Mouse (Mus musculus): ENCODE data around the gene Pim3.

Gene Pim3

GRCm38 (mm10) chr15:88858141-88858541, 3.8 kb upstream of the Pim3 start:
- no peak for DNase-seq (ENCODE audit: low read depth, low spot score)

- no peak for DNase-seq (ENCODE audit: low read depth, low spot score)
Observed at GRCm38 (mm10) chr15:88858707-88859106, 3.3 kb upstream of the Pim3 start.

GRCm38 (mm10) chr15:88859206-88859970, 2.6 kb upstream of the Pim3 start:
- no peak for DNase-seq (ENCODE audit: low read depth, low spot score)

DNA sequence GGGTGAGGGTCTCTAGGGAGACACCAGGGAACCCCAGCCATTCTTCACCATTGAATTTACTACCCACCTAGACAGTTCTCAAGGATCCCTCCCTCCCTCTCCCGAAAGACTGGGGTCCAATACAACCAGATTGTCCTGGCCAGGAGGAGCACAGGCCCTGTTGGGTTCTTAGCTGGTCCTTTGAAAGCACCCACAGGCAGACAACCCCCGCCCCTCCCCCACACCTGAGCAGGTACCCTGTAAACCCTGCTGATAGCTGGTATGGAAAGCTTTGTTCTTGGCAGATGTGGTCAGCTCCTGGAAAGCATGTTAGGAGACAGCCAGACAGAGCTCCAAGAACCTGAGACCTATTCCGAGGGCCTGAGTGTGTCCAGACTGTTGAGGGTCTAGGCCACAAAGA, 1.2 kb upstream of the Pim3 start:
- no peak for DNase-seq (ENCODE audit: low read depth, low spot score)

- DNase-seq (ENCODE audit: low read depth, low spot score), result no peak
Observed at GRCm38 (mm10) chr15:88862881-88863694, 1.1 kb downstream of the Pim3 start.

DNA sequence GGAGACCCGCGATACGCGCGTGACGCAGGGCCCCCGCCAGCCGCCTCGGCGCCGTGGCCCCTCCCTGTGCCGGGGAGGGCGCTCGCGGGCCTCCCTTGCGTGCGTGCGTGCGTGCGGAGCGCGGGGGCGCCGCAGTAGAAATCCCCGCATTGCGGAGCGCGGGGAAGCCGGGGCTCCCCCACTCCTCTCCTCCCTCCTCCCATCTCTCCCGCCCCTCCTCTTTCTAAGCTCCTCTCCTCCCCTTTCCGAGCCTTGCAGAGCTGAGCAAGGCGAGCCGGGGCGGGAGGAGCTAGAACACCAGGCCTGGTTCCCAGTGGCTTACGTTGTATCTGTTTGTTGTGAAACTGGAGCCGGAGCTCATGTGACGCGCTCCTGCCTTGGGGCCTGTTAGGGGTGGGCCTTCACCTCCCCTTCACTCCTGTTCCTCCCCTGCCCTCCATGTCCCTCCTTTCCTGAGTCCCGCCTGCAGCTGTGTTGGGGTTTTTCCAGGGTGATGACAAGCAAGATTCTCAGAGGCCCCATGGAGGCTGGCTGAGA, 1.8 kb downstream of the Pim3 start:
- DNase-seq (ENCODE audit: low read depth, low spot score), result peak; percentile 94

DNA sequence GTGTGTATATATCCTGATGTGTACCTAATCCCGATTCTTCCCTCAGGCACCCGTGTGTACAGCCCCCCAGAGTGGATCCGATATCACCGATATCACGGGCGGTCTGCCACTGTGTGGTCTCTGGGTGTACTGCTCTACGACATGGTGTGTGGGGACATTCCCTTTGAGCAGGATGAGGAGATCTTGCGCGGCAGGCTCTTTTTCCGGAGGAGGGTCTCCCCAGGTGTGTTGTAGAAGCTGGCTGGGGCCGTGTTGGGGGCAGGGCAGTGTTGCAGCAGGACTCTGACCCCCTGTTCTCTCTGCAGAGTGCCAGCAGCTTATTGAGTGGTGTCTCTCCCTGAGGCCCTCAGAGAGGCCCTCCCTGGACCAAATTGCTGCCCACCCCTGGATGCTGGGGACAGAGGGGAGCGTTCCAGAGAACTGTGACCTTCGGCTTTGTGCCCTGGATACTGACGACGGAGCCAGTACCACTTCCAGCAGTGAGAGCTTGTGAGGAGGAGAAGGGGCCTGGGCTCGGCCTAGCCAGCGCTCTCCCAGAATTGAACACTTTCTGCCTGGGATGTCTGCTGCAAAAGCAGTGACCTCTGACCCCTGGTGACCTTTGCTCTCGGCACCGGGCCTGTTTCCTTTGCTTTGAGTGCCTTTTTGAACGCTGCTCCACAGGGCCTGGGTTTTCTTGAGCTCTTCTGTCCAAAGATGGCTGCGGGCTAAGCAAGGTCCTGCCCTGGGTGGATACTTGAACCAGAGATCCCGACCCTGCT, 2.5 kb downstream of the Pim3 start:
- DNase-seq (ENCODE audit: low read depth, low spot score), result no peak

DNA sequence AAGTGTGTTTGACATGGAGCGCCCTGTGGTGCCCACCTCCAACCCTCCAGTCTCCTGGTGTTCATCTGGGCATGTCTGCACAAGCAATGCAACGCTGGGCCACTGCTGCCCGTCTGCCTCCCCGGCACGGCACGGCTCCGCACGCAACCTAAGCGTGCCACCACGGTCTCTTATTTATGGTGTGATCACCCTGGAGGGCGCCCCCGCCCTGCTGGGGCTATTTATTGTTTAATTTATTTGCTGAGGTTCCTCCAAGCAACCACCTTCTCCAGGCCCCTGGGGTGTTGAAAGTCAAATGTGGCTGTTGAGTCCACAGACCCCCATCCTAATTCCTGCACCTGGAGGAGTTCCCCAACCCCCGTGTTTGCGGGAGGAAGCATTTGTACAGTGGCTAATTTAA, 3.1 kb downstream of the Pim3 start:
- no peak for DNase-seq (ENCODE audit: low read depth, low spot score)

DNA sequence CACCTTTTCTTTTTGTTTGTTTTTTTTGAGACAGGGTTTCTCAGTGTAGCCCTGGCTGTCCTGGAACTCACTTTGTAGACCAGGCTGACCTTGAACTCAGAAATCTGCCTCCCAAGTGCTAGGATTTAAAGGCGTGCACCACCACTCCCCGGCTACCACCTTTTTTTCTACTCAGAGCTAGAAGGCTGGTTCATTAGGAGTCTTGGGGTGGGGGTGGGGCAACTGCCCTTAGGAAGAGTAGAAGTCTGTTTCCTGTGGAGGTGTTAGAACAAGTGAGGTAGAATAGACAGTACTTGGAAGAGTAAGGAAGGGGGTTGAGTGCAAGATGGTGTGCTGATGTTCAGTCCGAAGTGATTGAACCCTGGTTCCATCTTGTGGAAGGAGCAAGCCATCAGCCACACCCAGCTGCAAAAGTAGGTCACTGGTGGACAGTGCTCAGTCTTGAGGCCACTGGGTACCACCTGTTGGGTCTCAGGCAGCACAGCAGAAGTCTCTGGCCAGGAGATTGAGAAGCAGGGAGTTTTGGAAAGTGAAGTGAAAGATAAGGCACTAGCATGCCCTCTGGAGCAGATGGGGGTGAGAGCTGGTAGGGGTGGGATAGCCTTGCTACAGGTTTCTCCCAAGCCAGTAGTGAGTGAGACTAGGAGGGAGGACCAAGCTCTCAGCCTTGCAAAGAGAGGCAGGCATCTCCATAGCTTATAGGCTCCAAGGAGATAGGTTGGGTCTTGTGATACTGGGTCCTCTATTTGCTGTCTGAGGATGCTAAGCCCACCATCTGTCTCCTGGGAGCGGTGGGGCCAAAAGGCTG, 4.1 kb downstream of the Pim3 start:
- DNase-seq (ENCODE audit: low read depth, low spot score), result no peak

DNA sequence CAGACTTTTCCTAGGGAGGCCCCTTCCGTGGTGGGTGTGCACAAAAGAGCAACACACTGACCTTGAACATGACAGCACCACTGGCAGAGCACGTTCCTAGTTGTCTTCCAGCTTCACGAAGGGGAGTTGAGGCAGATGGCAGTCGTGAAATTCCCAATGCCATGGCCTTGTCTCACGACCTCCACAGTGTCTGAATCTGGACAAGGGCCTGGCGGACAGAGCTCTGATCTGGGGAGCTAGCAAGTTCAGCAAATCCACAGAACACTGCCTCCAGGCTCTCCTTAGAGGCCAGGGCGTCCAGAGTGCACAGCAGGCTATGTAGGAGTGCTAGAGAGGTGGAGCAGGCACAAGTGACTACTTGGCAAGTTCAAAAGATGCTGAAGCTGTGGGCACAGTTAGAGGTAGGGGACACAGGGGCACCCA, 5.0 kb downstream of the Pim3 start:
- no peak for DNase-seq (ENCODE audit: low read depth, low spot score)

GRCm38 (mm10) chr15:88867368-88868023, 5.5 kb downstream of the Pim3 start:
- no peak for DNase-seq (ENCODE audit: low read depth, low spot score)

- no peak for DNase-seq (ENCODE audit: low read depth, low spot score)
Observed at GRCm38 (mm10) chr15:88868024-88868742, 6.2 kb downstream of the Pim3 start.

GRCm38 (mm10) chr15:88870418-88871185, 8.6 kb downstream of the Pim3 start:
- no peak for DNase-seq (ENCODE audit: low read depth, low spot score)

- DNase-seq (ENCODE audit: low read depth, low spot score), result no peak
Observed at GRCm38 (mm10) chr15:88874061-88874460, 12.1 kb downstream of the Pim3 start.

DNA sequence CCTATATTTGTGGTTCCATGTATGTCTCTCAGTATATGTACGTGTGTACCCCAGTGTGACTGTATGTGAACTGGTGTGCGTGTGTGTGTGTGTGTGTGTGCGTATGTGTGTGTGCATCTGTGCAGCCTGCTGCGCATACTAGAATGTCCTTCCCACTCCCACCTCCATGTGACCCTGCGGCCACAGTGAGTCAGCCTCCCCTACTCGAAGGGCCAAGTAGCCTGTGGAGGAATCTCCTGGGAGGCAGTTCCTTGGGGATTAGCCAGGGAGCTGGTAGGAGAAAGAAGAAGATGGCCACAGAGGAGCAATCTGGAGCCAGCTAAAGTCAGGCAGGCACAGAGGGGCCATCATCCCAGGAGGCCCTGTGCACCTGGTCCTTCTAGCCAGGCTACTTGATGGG, 12.5 kb downstream of the Pim3 start:
- DNase-seq (ENCODE audit: low read depth, low spot score), result no peak

DNA sequence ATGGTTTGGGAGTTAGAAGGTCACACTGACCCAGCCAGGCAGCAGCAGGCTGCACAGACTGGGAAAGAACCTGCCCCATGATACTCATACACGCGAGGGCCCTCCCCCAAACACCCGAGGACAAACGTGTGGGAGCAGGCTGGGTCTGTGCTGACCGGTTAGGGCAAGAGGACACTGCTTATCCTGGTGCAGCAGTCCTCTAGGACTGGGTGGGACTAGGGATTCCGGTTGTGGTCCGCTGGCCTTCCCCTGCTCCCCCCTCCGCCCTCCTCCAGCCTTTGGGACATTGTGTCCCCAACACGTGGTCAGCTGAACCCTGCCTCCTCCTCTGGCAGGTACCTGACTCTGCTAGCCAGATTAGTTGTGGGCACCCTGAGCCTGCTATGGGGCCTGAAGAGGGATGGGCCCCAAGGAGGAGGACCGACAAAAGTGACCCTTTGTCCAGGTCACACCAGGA, 13.7 kb downstream of the Pim3 start:
- no peak for DNase-seq (ENCODE audit: low read depth, low spot score)

DNA sequence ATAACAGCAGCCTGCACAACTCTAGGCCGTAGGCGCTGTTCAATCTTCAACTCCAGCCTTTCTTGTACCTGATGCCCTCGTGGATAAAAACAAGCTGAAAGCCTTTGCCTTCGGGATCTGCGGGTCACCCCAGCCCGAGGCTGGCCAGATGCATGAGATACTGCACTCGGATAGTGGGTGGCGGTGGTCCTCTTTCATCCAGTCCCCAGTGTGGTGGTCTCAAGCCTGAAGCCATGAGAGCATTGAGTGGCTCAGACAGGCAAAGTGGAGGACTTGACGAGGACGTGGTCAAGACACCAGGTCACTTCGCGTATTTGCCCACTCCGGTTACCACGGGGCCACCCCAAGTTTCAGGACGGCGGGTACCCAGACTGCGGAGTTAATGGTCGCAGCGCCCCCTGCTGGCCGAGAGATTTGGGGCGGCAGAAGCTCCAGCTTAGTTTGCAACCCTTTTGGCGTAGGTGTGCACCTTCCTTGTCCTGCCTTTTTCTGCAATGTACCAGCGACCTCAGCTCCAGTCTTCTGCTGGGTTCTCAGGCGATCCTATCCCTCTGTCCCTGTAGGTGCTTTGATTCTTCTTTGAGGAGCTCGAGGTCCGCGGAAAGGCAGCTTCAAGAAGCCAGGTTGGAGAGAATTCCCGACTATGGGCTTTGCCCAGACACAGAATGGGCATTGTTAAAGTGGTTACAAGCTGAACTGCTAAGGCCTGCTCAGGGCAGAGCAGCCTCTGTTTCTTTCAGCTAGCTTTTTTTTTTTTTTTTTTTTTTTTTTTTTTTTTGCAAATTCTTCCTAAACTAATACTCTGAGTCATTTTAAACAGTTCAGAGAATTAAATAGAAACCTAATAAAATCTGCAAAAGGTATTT, 14.4 kb downstream of the Pim3 start:
- DNase-seq (ENCODE audit: low read depth, low spot score), result no peak

DNA sequence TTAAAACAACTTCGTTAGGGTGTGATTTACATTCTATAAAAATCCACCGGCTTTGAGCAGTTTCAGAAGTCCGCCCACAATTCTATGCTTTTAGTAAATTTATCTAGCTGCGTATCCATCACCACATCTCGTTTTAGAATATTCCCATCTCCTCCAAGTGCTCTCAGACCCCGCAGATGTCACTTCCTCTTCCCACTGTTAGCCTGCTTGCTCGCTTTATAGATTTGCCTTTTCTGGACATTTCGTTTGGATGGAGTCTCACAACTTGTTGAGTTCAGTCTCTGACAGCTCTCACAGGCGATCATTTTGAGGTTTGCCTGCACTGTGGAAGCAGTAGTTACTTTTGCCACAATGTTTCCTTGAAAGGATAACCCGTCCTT, 15.0 kb downstream of the Pim3 start:
- DNase-seq (ENCODE audit: low read depth, low spot score), result peak; percentile 66

Measured in telencephalon, adult 2 months (tissue).